In the genomic region with DNA sequence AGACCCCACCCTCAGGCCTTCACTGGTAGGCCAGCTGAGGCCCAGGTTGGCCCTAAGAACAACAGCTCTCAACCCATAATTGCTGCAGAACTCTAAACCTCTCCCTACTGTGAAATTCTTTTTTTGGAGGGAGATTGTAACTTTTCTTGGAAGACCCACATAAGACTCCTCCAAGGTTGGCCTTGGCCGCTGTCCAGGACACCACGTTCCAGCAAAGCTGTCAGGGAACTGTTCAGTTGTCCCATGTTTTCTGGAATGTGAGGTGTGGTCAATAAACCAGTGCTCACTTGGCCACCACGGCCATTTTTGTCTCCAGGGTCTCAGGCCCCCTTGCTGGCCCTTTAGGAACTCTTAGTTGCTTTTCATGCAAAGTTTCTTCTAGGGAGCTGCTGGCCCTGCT, we compare ENCODE assay signal across 26 mouse cellular contexts. TPM values are rescaled to one million over a fixed set of nuclear protein-coding genes. Genes with fewer than 3 reads are reported as not detected.
DNase-seq lines count a peak whose midpoint lies in the region; ATAC-seq lines count a peak whose summit lies in the region.
"Had no signal": no experiment of that assay in that cellular context is flagged by ENCODE, and none has a peak within 500 bp of the region (broad histone marks: within the 10 kb centered on the region; RNA-seq: fewer than 3 reads in every experiment).

No protein-coding gene starts in this region.

- no peaks in the 10 kb centered on the region for H3K9me3 ChIP-seq in hindbrain, embryonic 16.5 days (ENCODE audit: control insufficient read depth, low read length)
- no peaks in the 10 kb centered on the region for H3K9me3 ChIP-seq in hindbrain, embryonic 14.5 days (ENCODE audit: control insufficient read depth, low read length)
- no peaks in the 10 kb centered on the region for H3K9me3 ChIP-seq in neural tube, embryonic 15.5 days (replicated peaks)
- H3K9me3 ChIP-seq: forebrain, embryonic 12.5 days; hindbrain, embryonic 10.5 days; kidney, embryonic 15.5 days; liver, embryonic 15.5 days; midbrain, embryonic 12.5 days had no signal

- H3K27ac ChIP-seq in hindbrain, embryonic 16.5 days (ENCODE audit: low read depth, low read length), result peak overlapping the region; percentile 30; the same call in 1 of the 2 replicates
- no peak overlapping the region for H3K27ac ChIP-seq in hindbrain, embryonic 14.5 days
- H3K27ac ChIP-seq in neural tube, embryonic 15.5 days (replicated peaks), result 0 out of 2 replicates have a peak overlapping the region, but pooled peaks have one; percentile 54
- H3K27ac ChIP-seq: forebrain, embryonic 12.5 days; hindbrain, embryonic 10.5 days; kidney, embryonic 15.5 days; liver, embryonic 15.5 days; midbrain, embryonic 12.5 days had no signal

- H3K4me3 ChIP-seq in hindbrain, embryonic 16.5 days (ENCODE audit: low read length), result no peak overlapping the region
- no peak overlapping the region for H3K4me3 ChIP-seq in hindbrain, embryonic 14.5 days (replicated peaks; ENCODE audit: low read length)
- no peak overlapping the region for H3K4me3 ChIP-seq in neural tube, embryonic 15.5 days (replicated peaks)
- H3K4me3 ChIP-seq: forebrain, embryonic 12.5 days; hindbrain, embryonic 10.5 days; kidney, embryonic 15.5 days; liver, embryonic 15.5 days; midbrain, embryonic 12.5 days had no signal

- WGBS in hindbrain, embryonic 16.5 days, result 92% methylated on average over 3 of the region's 3 CpGs
- WGBS in hindbrain, embryonic 14.5 days, result 89% methylated on average over 3 of the region's 3 CpGs
- WGBS in neural tube, embryonic 15.5 days, result 88% methylated on average over 3 of the region's 3 CpGs

- no peaks in the 10 kb centered on the region; the same call in 1 of the 2 replicates for H3K4me1 ChIP-seq in hindbrain, embryonic 16.5 days (ENCODE audit: control insufficient read depth, insufficient read depth, low read depth, low read length)
- no peaks in the 10 kb centered on the region for H3K4me1 ChIP-seq in hindbrain, embryonic 14.5 days (replicated peaks; ENCODE audit: control insufficient read depth, insufficient read depth, low read length)
- H3K4me1 ChIP-seq in neural tube, embryonic 15.5 days, result no peaks in the 10 kb centered on the region
- H3K4me1 ChIP-seq: forebrain, embryonic 12.5 days; hindbrain, embryonic 10.5 days; kidney, embryonic 15.5 days; liver, embryonic 15.5 days; midbrain, embryonic 12.5 days had no signal

- no peak for DNase-seq in hindbrain, embryonic 14.5 days (ENCODE audit: low spot score)
- peak; percentile 43 for DNase-seq in lung, postnatal 14 days
- no peak for DNase-seq in lung, postnatal 36 days
- peak; percentile 57 for DNase-seq in testis, postnatal 14 days (ENCODE audit: low spot score)
- DNase-seq in kidney, adult 18-20 months, result no peak
- DNase-seq: cerebellum, adult 18-20 months; forebrain, postnatal 0 days; gastrocnemius, postnatal 14 days; kidney, postnatal 25 days; right cerebral cortex, adult 18-20 months; right cerebral cortex, postnatal 4 days; thymus, postnatal 14 days had no signal

- H3K9ac ChIP-seq in hindbrain, embryonic 16.5 days (ENCODE audit: low read depth, low read length), result no peak overlapping the region
- H3K9ac ChIP-seq in hindbrain, embryonic 14.5 days, result no peak overlapping the region
- H3K9ac ChIP-seq in neural tube, embryonic 15.5 days (replicated peaks), result no peak overlapping the region
- H3K9ac ChIP-seq: forebrain, embryonic 12.5 days; forebrain, postnatal 0 days; kidney, embryonic 15.5 days; liver, embryonic 15.5 days; lung, embryonic 14.5 days; midbrain, embryonic 12.5 days had no signal

- no peak overlapping the region for H3K4me2 ChIP-seq in hindbrain, embryonic 16.5 days (ENCODE audit: low read length)
- no peak overlapping the region for H3K4me2 ChIP-seq in hindbrain, embryonic 14.5 days (replicated peaks)
- H3K4me2 ChIP-seq in neural tube, embryonic 15.5 days, result no peak overlapping the region
- H3K4me2 ChIP-seq: forebrain, embryonic 12.5 days; kidney, embryonic 15.5 days; liver, embryonic 15.5 days; lung, embryonic 14.5 days; midbrain, embryonic 12.5 days had no signal

- ATAC-seq in hindbrain, embryonic 16.5 days, result no peak
- ATAC-seq in hindbrain, embryonic 14.5 days (ENCODE audit: low FRiP score), result no peak
- ATAC-seq in neural tube, embryonic 15.5 days (ENCODE audit: low FRiP score), result no peak
- ATAC-seq: forebrain, postnatal 0 days had no signal

- peaks cover 57% of the 10 kb centered on the region for H3K36me3 ChIP-seq in hindbrain, embryonic 16.5 days (ENCODE audit: control insufficient read depth, insufficient read depth, low read length)
- H3K36me3 ChIP-seq in hindbrain, embryonic 14.5 days (replicated peaks; ENCODE audit: control insufficient read depth, insufficient read depth), result peaks cover 96% of the 10 kb centered on the region
- H3K36me3 ChIP-seq in neural tube, embryonic 15.5 days, result peaks cover 93% of the 10 kb centered on the region

- no peaks in the 10 kb centered on the region for H3K27me3 ChIP-seq in hindbrain, embryonic 16.5 days (replicated peaks; ENCODE audit: control insufficient read depth, insufficient read depth, low read length)
- H3K27me3 ChIP-seq in hindbrain, embryonic 14.5 days (ENCODE audit: control insufficient read depth, insufficient read depth, low read length), result no peaks in the 10 kb centered on the region
- H3K27me3 ChIP-seq in neural tube, embryonic 15.5 days (replicated peaks), result no peaks in the 10 kb centered on the region
- H3K27me3 ChIP-seq: forebrain, embryonic 12.5 days; kidney, embryonic 15.5 days; liver, embryonic 15.5 days; midbrain, embryonic 12.5 days had no signal

RNA-seq across cellular contexts. Expression of gene Poldip2, which starts 9.9 kb away (rescaled TPM):
- polyA plus RNA-seq in hindbrain, embryonic 16.5 days (2015; fragmentation: Nextera tagmentation; extraction: Ambion mirVana), result 189 and 196 TPM in 2 replicates
- polyA plus RNA-seq in hindbrain, embryonic 14.5 days (2014; fragmentation: Nextera tagmentation; extraction: Ambion mirVana), result 168 and 176 TPM in 2 replicates
- 182 and 192 TPM in 2 replicates for polyA plus RNA-seq in neural tube, embryonic 15.5 days (2015; fragmentation: Nextera tagmentation; extraction: Ambion mirVana)

RNA-seq across cellular contexts. Expression of gene Tmem199, which starts 9.9 kb away (rescaled TPM):
- 87.9 and 95.5 TPM in 2 replicates for polyA plus RNA-seq in hindbrain, embryonic 16.5 days (2015; fragmentation: Nextera tagmentation; extraction: Ambion mirVana)
- polyA plus RNA-seq in hindbrain, embryonic 14.5 days (2014; fragmentation: Nextera tagmentation; extraction: Ambion mirVana), result 96.1 and 101 TPM in 2 replicates
- polyA plus RNA-seq in neural tube, embryonic 15.5 days (2015; fragmentation: Nextera tagmentation; extraction: Ambion mirVana), result 89.3 and 94.4 TPM in 2 replicates

RNA-seq across cellular contexts. Expression of gene Tnfaip1, which starts 14.3 kb away (rescaled TPM):
- polyA plus RNA-seq in hindbrain, embryonic 16.5 days (2015; fragmentation: Nextera tagmentation; extraction: Ambion mirVana), result 69.3 and 70.8 TPM in 2 replicates
- 59.2 and 64.0 TPM in 2 replicates for polyA plus RNA-seq in hindbrain, embryonic 14.5 days (2014; fragmentation: Nextera tagmentation; extraction: Ambion mirVana)
- polyA plus RNA-seq in neural tube, embryonic 15.5 days (2015; fragmentation: Nextera tagmentation; extraction: Ambion mirVana), result 56.1 and 60.3 TPM in 2 replicates

RNA-seq across cellular contexts. Expression of gene Ift20, which starts 14.3 kb away (rescaled TPM):
- 118 and 124 TPM in 2 replicates for polyA plus RNA-seq in hindbrain, embryonic 16.5 days (2015; fragmentation: Nextera tagmentation; extraction: Ambion mirVana)
- 120 and 123 TPM in 2 replicates for polyA plus RNA-seq in hindbrain, embryonic 14.5 days (2014; fragmentation: Nextera tagmentation; extraction: Ambion mirVana)
- 120 and 127 TPM in 2 replicates for polyA plus RNA-seq in neural tube, embryonic 15.5 days (2015; fragmentation: Nextera tagmentation; extraction: Ambion mirVana)

RNA-seq across cellular contexts. Expression of gene Sebox, which starts 18.6 kb away (rescaled TPM):
- polyA plus RNA-seq in hindbrain, embryonic 16.5 days (2015; fragmentation: Nextera tagmentation; extraction: Ambion mirVana), result 0.11 and 0.20 TPM in 2 replicates
- polyA plus RNA-seq in hindbrain, embryonic 14.5 days (2014; fragmentation: Nextera tagmentation; extraction: Ambion mirVana), result 0.21 TPM in 1 of 2 replicates, not detected in the other
- 0.12 TPM in 1 of 2 replicates, not detected in the other for polyA plus RNA-seq in neural tube, embryonic 15.5 days (2015; fragmentation: Nextera tagmentation; extraction: Ambion mirVana)
- polyA plus RNA-seq: adrenal gland, adult 2 months; CD4-positive, CD25-positive, alpha-beta regulatory T cell, adult 4 months; forebrain, embryonic 12.5 days; forebrain, postnatal 0 days; heart, embryonic 14.5 days; hindbrain, embryonic 10.5 days; intestine, postnatal 0 days; kidney, embryonic 15.5 days; limb, embryonic 11.5 days; lung, embryonic 14.5 days; midbrain, embryonic 12.5 days; urinary bladder, adult 2 months had no signal

Comparison
In these comparisons a context has a peak if more than half of its experiments do, and no peak if none do; other contexts are left out.
1. DNase-seq: peak in lung, postnatal 14 days (single experiment) and testis, postnatal 14 days (single experiment); none in hindbrain, embryonic 14.5 days (single experiment), lung, postnatal 36 days (single experiment) and kidney, adult 18-20 months (single experiment).